Mouse (Mus musculus) myocyte (in vitro differentiated cells): ENCODE data around the gene Cdkn2aipnl.

Experiments used
- MYOD1 ChIP-seq, 3 experiments: IDR thresholded peaks; one replicate each; pipeline ENCODE4 v1.6.1; 2011; ENCODE audit warnings: control low read depth in 2 of 3, low read depth in 2 of 3, mild to moderate bottlenecking in 2 of 3, moderate library complexity in 1 of 3; ENCODE audit not compliant: insufficient read length in 2 of 3, control insufficient read depth in 1 of 3
- MYOG ChIP-seq, 3 experiments: IDR thresholded peaks; one replicate each; pipeline ENCODE4 v1.6.1; 2011; ENCODE audit warnings: control low read depth in 2 of 3, low read depth in 2 of 3, mild to moderate bottlenecking in 2 of 3; ENCODE audit not compliant: insufficient read length in 2 of 3, control insufficient read depth in 1 of 3, insufficient read depth in 1 of 3
- POLR2AphosphoS2 ChIP-seq: IDR thresholded peaks from one replicate; pipeline ENCODE4 v1.6.1; 2011; ENCODE audit warnings: low read depth, control low read depth; ENCODE audit not compliant: insufficient read length

GRCm38 (mm10) chr11:51931138-51931537 is 36.3 kb upstream of the Cdkn2aipnl start:
- no peak for TF ChIP-seq MYOG (IDR thresholded peaks at IDR 0.05; ENCODE audit: control insufficient read depth in 1 of 3, insufficient read depth in 1 of 3, insufficient read length in 2 of 3, low read depth in 2 of 3)
- TF ChIP-seq POLR2AphosphoS2 = no peak
- TF ChIP-seq MYOD1 (IDR thresholded peaks at IDR 0.05; ENCODE audit: control insufficient read depth in 1 of 3, insufficient read length in 2 of 3, low read depth in 2 of 3) = no peak
